Mouse (Mus musculus) stomach, embryonic 15.5 days (tissue): Measurements from ENCODE around the gene Cep95. TPM values are rescaled to one million over a fixed set of nuclear protein-coding genes. Genes with fewer than 3 reads are reported as not detected.
A peak's percentile ranks its signal among the peaks of the same experiment; 100 is the strongest.
"Not testable (repeated sequence)": the region's sequence is repeated elsewhere in the genome, so short reads cannot be mapped to it uniquely, and the experiment has no call there.

ENCODE experiments used
- ATAC-seq: fragments of 200-750 bp; cut with Nextera tagmentation; 2 replicates; pipeline ENCODE4 v1.8.0; 2017; ENCODE audit warnings: low read depth, moderate number of reproducible peaks, moderate TSS enrichment; ENCODE audit not compliant: insufficient read depth, low FRiP score
- H3K27ac ChIP-seq: fragments of 300-500 bp; sonication (generic); 2 replicates; pipeline ENCODE4 v1.5.1; 2015; ENCODE audit warnings: mild to moderate bottlenecking, inconsistent platforms
- H3K27me3 ChIP-seq: fragments of 300-500 bp; sonication (generic); replicated peaks from 2 replicates; pipeline ENCODE4 v1.6.1; 2015; ENCODE audit warnings: inconsistent platforms
- H3K36me3 ChIP-seq: fragments of 300-500 bp; sonication (generic); 2 replicates; pipeline ENCODE4 v1.6.1; 2015; ENCODE audit warnings: inconsistent platforms
- H3K4me1 ChIP-seq: fragments of 300-500 bp; sonication (generic); 2 replicates; pipeline ENCODE4 v1.6.1; 2015; ENCODE audit warnings: inconsistent platforms
- H3K4me2 ChIP-seq: fragments of 300-500 bp; sonication (generic); 2 replicates; pipeline ENCODE4 v1.6.1; 2015; ENCODE audit warnings: mild to moderate bottlenecking, inconsistent platforms
- H3K4me3 ChIP-seq: fragments of 300-500 bp; sonication (generic); replicated peaks from 2 replicates; pipeline ENCODE4 v1.5.1; 2015; ENCODE audit warnings: inconsistent platforms
- H3K9ac ChIP-seq: fragments of 300-500 bp; sonication (generic); 2 replicates; pipeline ENCODE4 v1.6.1; 2015; ENCODE audit warnings: inconsistent platforms
- H3K9me3 ChIP-seq: fragments of 300-500 bp; sonication (generic); 2 replicates; pipeline ENCODE4 v1.6.1; 2016; ENCODE audit warnings: inconsistent platforms
- WGBS: fragments of 180-500 bp; shearing (Covaris S2); methylation state at CpG from one replicate; pipeline ENCODE4 v1.1.7; 2015; 5-methylcytosine and 5-hydroxymethylcytosine counted together
- polyA plus RNA-seq: library from polyadenylated mRNA; unstranded; fragments of >200 nt; fragmentation: Nextera tagmentation; extraction: Ambion mirVana; gene quantifications from 2 replicates; pipeline ENCODE4 v1.2.1, GENCODE M21; 2015

Gene Cep95
- polyA plus RNA-seq, 1 experiment from 2014 or later, result 17.7 TPM

DNA sequence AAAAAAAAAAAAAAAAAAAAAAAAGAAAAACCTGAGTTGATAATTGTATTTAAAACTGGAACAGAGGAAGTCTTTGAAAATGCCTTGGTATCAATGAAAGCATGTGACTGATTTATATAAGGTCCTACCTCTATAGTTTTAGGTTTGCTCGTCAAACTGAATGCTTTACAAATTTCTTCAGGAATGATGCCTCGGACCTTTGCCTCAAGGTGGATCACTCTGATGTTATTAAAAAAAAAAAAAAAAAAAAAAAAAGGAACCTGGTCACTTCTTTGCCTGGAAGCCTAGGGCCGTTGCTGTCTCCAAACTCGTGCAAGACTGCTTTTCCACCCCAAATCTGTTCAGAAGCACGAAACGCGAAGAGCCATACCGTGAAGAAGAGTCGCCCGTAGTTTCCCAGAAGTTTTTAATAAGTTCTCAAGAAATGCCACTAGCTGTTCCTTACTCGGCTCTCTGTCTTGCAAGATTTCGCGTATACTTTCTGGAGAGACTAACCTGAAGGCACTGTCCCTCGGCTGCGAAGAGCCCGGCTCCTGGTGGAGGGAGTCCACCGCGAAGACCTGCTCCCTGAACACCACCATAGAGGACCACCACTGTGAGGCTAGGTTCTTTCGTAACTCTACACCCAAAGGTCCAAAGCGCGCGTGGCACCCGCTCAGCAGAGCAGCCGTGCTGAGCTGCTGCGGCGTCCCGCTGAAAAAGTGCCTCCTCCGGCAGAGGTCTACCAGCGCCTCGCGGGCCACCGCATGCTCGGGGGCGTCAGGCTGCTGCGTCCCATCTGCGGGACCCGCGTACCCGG lies 10.3 kb upstream of the Cep95 start:
- Histone ChIP-seq H3K36me3 (peaks cover 38% of the 10 kb centered on the region), H3K27ac (peak overlapping the region; percentile 97), H3K4me1 (peaks cover 10% of the 10 kb centered on the region; the same call in 1 of the 2 replicates), H3K4me3 (peak overlapping the region; percentile 76), H3K9ac (peak overlapping the region; percentile 86), H3K27me3 (no peaks in the 10 kb centered on the region), H3K4me2 (peak overlapping the region; percentile 74), H3K9me3 (no peaks in the 10 kb centered on the region)
- peak; percentile 78; the same call in 1 of the 2 replicates for ATAC-seq
- WGBS, result 1% methylated on average over 39 of the region's 39 CpGs

DNA sequence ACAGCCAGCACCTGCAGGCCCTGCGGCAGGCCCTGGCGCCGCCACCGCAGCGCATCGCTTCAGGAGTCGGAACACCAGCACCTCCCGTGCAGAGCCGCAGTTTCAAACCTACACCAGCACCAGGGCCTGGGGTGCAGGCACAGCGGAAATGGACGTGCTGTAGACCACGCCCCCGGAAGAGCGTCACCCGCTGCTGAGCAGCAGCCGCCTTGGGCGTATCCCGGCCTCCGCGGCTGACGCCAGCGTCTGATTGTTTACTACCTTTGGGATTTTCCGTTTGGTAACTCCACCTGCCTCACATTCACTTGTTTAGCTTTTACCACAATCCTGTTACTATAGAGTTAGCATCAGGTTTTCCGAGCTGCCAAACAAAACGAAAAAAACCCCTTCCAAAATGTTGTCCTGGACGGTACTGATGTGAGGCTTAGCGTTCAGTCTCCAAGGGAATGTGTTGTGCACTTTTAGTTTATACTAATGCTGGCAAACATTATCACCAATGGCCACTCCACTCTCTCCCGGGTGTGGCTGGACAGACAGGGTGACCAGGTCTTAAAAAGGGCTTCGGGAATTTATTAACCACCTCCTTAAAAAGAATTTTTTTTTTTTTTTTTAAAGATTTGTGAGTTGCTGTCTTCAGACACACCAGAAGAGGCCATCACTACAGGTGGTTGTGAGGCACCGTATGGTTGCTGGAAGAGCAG lies 9.5 kb upstream of the Cep95 start, which contains the start of gene Polg2:
Polg2 (minus strand) TSS at position 150 of the 701 bp plus-strand sequence.
- Histone ChIP-seq H3K4me2 (peak within 1 kb of the TSS; percentile 74), H3K27ac (peak within 1 kb of the TSS; percentile 97), H3K4me3 (peak within 1 kb of the TSS; percentile 76), H3K36me3 (peaks cover 37% of the 10 kb centered on the region), H3K9me3 (no peaks in the 10 kb centered on the region), H3K9ac (peak within 1 kb of the TSS; percentile 86), H3K27me3 (no peaks in the 10 kb centered on the region), H3K4me1 (peaks cover 10% of the 10 kb centered on the region; the same call in 1 of the 2 replicates)
- WGBS, result 1% methylated on average over 30 of the region's 30 CpGs
- peak; percentile 99 for ATAC-seq

- Histone ChIP-seq H3K4me2 (peak overlapping the region; percentile 74; the same call in 1 of the 2 replicates), H3K9ac (no peak overlapping the region), H3K27me3 (no peaks in the 10 kb centered on the region), H3K36me3 (peaks cover 34% of the 10 kb centered on the region), H3K27ac (peak overlapping the region; percentile 97), H3K4me1 (peaks cover 10% of the 10 kb centered on the region; the same call in 1 of the 2 replicates), H3K9me3 (no peaks in the 10 kb centered on the region), H3K4me3 (no peak overlapping the region)
- ATAC-seq, result no peak
- 63% methylated on average over 4 of the region's 4 CpGs for whole genome bisulfite sequencing
Observed at GRCm38 (mm10) chr11:106780089-106780425, 9.0 kb upstream of the Cep95 start.

GRCm38 (mm10) chr11:106780590-106781220 lies 8.3 kb upstream of the Cep95 start:
- Histone ChIP-seq H3K27me3 (no peaks in the 10 kb centered on the region), H3K36me3 (peaks cover 32% of the 10 kb centered on the region), H3K27ac (no peak overlapping the region), H3K4me2 (no peak overlapping the region), H3K9ac (no peak overlapping the region), H3K4me1 (peaks cover 14% of the 10 kb centered on the region; the same call in 1 of the 2 replicates), H3K9me3 (no peaks in the 10 kb centered on the region), H3K4me3 (no peak overlapping the region)
- 73% methylated on average over 6 of the region's 6 CpGs for WGBS
- no peak for ATAC-seq

DNA sequence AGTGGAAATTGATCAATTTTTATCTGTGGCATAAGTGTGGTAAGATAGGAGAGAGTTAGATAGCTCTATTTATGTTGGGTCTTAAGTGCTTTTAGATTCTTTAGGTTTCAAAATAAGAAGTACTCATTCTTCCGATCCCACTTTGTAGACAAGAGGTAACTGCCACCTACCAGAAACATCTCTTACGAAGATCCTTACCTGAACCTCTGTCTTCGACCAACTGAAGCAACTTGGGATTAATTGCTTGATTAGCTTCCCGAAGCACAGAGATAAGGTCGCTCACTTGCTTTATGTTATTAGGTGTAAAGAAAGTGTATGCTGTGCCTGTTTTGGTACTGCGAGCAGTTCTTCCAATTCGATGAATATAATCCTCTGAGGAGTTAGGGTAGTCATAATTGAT lies 6.8 kb upstream of the Cep95 start:
- not testable (repeated sequence) for H3K9ac ChIP-seq, ATAC-seq, H3K27ac ChIP-seq, H3K4me3 ChIP-seq, H3K27me3 ChIP-seq, H3K4me2 ChIP-seq, H3K9me3 ChIP-seq
- 82% methylated on average over 7 of the region's 7 CpGs for WGBS
- Histone ChIP-seq H3K36me3 (peaks cover 37% of the 10 kb centered on the region), H3K4me1 (peaks cover 15% of the 10 kb centered on the region; the same call in 1 of the 2 replicates)

GRCm38 (mm10) chr11:106782841-106783764 lies 5.9 kb upstream of the Cep95 start:
- ATAC-seq, result no peak
- no peak overlapping the region for H3K27ac ChIP-seq
- H3K4me3 ChIP-seq, result no peak overlapping the region
- WGBS, result 78% methylated on average over 9 of the region's 9 CpGs
- no peak overlapping the region for H3K4me2 ChIP-seq
- no peak overlapping the region for H3K9ac ChIP-seq
- H3K36me3 ChIP-seq, result peaks cover 37% of the 10 kb centered on the region
- H3K9me3 ChIP-seq, result no peaks in the 10 kb centered on the region
- no peaks in the 10 kb centered on the region for H3K27me3 ChIP-seq
- peaks cover 8% of the 10 kb centered on the region; the same call in 1 of the 2 replicates for H3K4me1 ChIP-seq

DNA sequence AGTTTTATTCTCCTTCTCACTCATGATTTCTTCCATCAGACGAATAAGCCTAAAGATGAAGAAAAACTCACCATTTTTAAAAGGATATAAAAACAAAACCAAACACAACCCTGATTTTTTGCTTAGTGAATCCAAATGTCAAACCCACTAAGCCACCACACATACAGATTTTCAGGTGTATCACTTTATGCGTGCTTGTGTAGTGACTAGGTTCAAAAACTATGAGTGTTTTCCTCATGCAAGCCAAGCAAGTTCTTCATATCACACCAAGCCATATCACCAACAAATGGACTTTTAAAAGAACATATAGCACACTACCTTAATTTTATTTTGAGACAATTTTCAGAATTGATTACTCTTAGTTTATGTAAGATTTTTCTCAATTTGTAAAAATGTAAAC lies 4.6 kb upstream of the Cep95 start:
- H3K27ac ChIP-seq, result no peak overlapping the region
- no peak overlapping the region for H3K9ac ChIP-seq
- ATAC-seq, result no peak
- no peaks in the 10 kb centered on the region for H3K27me3 ChIP-seq
- H3K4me3 ChIP-seq, result no peak overlapping the region
- WGBS, result 86% methylated on average over 2 of the region's 2 CpGs
- no peak overlapping the region for H3K4me2 ChIP-seq
- no peaks in the 10 kb centered on the region for H3K9me3 ChIP-seq
- H3K36me3 ChIP-seq, result peaks cover 37% of the 10 kb centered on the region
- H3K4me1 ChIP-seq, result peaks cover 8% of the 10 kb centered on the region; the same call in 1 of the 2 replicates

GRCm38 (mm10) chr11:106785043-106785442 lies 4.0 kb upstream of the Cep95 start:
- no peak overlapping the region for H3K4me2 ChIP-seq
- ATAC-seq, result no peak
- H3K9ac ChIP-seq, result no peak overlapping the region
- no peak overlapping the region for H3K27ac ChIP-seq
- H3K36me3 ChIP-seq, result peaks cover 37% of the 10 kb centered on the region
- H3K9me3 ChIP-seq, result no peaks in the 10 kb centered on the region
- peaks cover 8% of the 10 kb centered on the region; the same call in 1 of the 2 replicates for H3K4me1 ChIP-seq
- H3K27me3 ChIP-seq, result no peaks in the 10 kb centered on the region
- no peak overlapping the region for H3K4me3 ChIP-seq
- WGBS, result 70% methylated on average over 1 of the region's 1 CpGs

- under 1% methylated on average over 64 of the region's 65 CpGs for WGBS
- ATAC-seq, result peak; percentile 30
- Histone ChIP-seq H3K27ac (peak overlapping the region; percentile 99), H3K27me3 (no peaks in the 10 kb centered on the region), H3K4me1 (peaks cover 13% of the 10 kb centered on the region; the same call in 1 of the 2 replicates), H3K36me3 (peaks cover 33% of the 10 kb centered on the region), H3K9me3 (no peaks in the 10 kb centered on the region), H3K4me2 (peak overlapping the region; percentile 73), H3K4me3 (peak overlapping the region; percentile 93), H3K9ac (peak overlapping the region; percentile 95)
Observed at GRCm38 (mm10) chr11:106787131-106788025, 1.7 kb upstream of the Cep95 start.

DNA sequence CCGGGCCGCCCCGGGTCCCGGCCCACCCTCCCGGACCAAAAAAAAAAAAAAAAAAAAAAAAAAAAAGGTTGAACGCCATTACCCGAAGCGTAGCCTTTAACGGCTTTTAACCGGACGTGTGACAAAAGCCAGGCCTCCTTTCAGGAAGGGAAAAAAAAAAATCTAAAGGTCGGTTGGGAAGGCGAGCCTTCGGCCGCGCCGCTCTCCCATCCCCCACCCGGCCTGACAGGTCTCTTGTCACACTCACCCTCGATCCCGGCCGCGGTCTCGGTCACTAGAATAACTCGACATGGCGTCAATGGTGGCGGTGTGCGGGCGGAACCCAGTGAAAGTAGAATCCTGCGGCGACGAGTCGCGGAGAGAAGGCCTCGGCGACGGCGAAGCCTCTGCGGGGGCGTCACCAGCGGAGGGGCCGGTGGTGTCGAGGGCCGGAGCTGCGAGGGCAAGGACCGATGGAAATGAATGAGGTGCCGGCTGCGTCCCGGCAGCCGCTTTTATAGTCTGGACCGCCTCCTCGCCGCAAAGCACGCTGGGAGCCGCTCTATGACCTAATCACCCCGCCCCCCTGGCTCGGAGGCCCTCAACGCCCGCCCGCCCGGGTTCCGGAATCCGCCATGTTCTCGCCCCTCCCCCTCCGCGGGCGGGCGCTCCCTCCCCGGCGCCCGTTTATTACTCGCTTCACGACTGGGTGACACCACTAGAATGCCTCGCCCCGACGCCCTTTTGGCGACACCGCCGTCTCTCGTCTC lies 852 bp upstream of the Cep95 start:
- H3K4me2 ChIP-seq, result peak overlapping the region; percentile 79; the same call in 1 of the 2 replicates
- H3K27ac ChIP-seq, result peak overlapping the region; percentile 99
- peak overlapping the region; percentile 93 for H3K4me3 ChIP-seq
- H3K9ac ChIP-seq, result peak overlapping the region; percentile 95
- H3K27me3 ChIP-seq, result no peaks in the 10 kb centered on the region
- peak; percentile 80 for ATAC-seq
- peaks cover 9% of the 10 kb centered on the region; the same call in 1 of the 2 replicates for H3K4me1 ChIP-seq
- WGBS, result under 1% methylated on average over 64 of the region's 79 CpGs
- H3K9me3 ChIP-seq, result no peaks in the 10 kb centered on the region
- peaks cover 26% of the 10 kb centered on the region for H3K36me3 ChIP-seq
